Mouse (Mus musculus) neural tube, embryonic 12.5 days (tissue): ENCODE data around the gene Myh14. TPM values are rescaled to one million over a fixed set of nuclear protein-coding genes. Genes with fewer than 3 reads are reported as not detected.

Experiments used
- ATAC-seq: fragments of 200-750 bp; cut with Nextera tagmentation; 2 replicates; pipeline ENCODE4 v1.8.0; 2017; ENCODE audit warnings: low read depth, mild to moderate bottlenecking, moderate TSS enrichment, moderate library complexity; ENCODE audit not compliant: low FRiP score
- H3K27ac ChIP-seq: fragments of 300-500 bp; sonication (generic); 2 replicates; pipeline ENCODE4 v1.5.1; 2016
- H3K27me3 ChIP-seq: fragments of 300-500 bp; sonication (generic); replicated peaks from 2 replicates; pipeline ENCODE4 v1.6.1; 2016; ENCODE audit warnings: mild to moderate bottlenecking
- H3K36me3 ChIP-seq: fragments of 300-500 bp; sonication (generic); 2 replicates; pipeline ENCODE4 v1.6.1; 2016; ENCODE audit warnings: mild to moderate bottlenecking
- H3K4me1 ChIP-seq: fragments of 300-500 bp; sonication (generic); 2 replicates; pipeline ENCODE4 v1.6.1; 2016
- H3K4me2 ChIP-seq: fragments of 300-500 bp; sonication (generic); replicated peaks from 2 replicates; pipeline ENCODE4 v1.6.1; 2016; ENCODE audit warnings: mild to moderate bottlenecking
- H3K4me3 ChIP-seq: fragments of 300-500 bp; sonication (generic); 2 replicates; pipeline ENCODE4 v1.5.1; 2016
- H3K9ac ChIP-seq: fragments of 300-500 bp; sonication (generic); 2 replicates; pipeline ENCODE4 v1.6.1; 2016; ENCODE audit warnings: mild to moderate bottlenecking
- H3K9me3 ChIP-seq: fragments of 300-500 bp; sonication (generic); 2 replicates; pipeline ENCODE4 v1.6.1; 2016; ENCODE audit warnings: mild to moderate bottlenecking
- WGBS: fragments of 180-500 bp; shearing (Covaris S2); methylation state at CpG from one replicate; pipeline ENCODE4 v1.1.7; 2016; 5-methylcytosine and 5-hydroxymethylcytosine counted together
- polyA plus RNA-seq: library from polyadenylated mRNA; unstranded; fragments of >200 nt; fragmentation: Nextera tagmentation; extraction: Ambion mirVana; gene quantifications from 2 replicates; pipeline ENCODE4 v1.2.1, GENCODE M21; 2016

Myh14 gene
- polyA plus RNA-seq, 1 experiment from 2014 or later: 2.5 TPM

- H3K27ac ChIP-seq: no peak overlapping the region
- peak overlapping the region; percentile 51 for H3K9ac ChIP-seq
- peak overlapping the region; percentile 31 for H3K4me3 ChIP-seq
- H3K27me3 ChIP-seq: peaks cover 30% of the 10 kb centered on the region
- H3K36me3 ChIP-seq: peaks cover 6% of the 10 kb centered on the region; the same call in 1 of the 2 replicates
- ATAC-seq: no peak
- H3K9me3 ChIP-seq: no peaks in the 10 kb centered on the region
- H3K4me1 ChIP-seq: peaks cover 45% of the 10 kb centered on the region
- H3K4me2 ChIP-seq: peak overlapping the region; percentile 99
- 66% methylated on average over 6 of the region's 6 CpGs for WGBS
These were observed 76.4 kb downstream of the Myh14 start for GRCm38 (mm10) chr7:44594291-44594690.

GRCm38 (mm10) chr7:44593775-44594174 lies 76.9 kb downstream of the Myh14 start:
- peak overlapping the region; percentile 31 for H3K4me3 ChIP-seq
- ATAC-seq: peak; percentile 45
- H3K4me1 ChIP-seq: peaks cover 47% of the 10 kb centered on the region
- no peaks in the 10 kb centered on the region for H3K9me3 ChIP-seq
- under 1% methylated on average over 22 of the region's 22 CpGs for WGBS
- no peak overlapping the region; the same call in 1 of the 2 replicates for H3K27ac ChIP-seq
- peaks cover 6% of the 10 kb centered on the region; the same call in 1 of the 2 replicates for H3K36me3 ChIP-seq
- peaks cover 33% of the 10 kb centered on the region for H3K27me3 ChIP-seq
- peak overlapping the region; percentile 99 for H3K4me2 ChIP-seq
- peak overlapping the region; percentile 51 for H3K9ac ChIP-seq

GRCm38 (mm10) chr7:44593051-44593450 lies 77.6 kb downstream of the Myh14 start:
- Histone ChIP-seq H3K27ac (no peak overlapping the region), H3K4me1 (peaks cover 54% of the 10 kb centered on the region), H3K9ac (no peak overlapping the region), H3K9me3 (no peaks in the 10 kb centered on the region), H3K4me3 (0 out of 2 replicates have a peak overlapping the region, but pooled peaks have one; percentile 7), H3K4me2 (peak overlapping the region; percentile 99), H3K36me3 (peaks cover 6% of the 10 kb centered on the region; the same call in 1 of the 2 replicates), H3K27me3 (peaks cover 40% of the 10 kb centered on the region)
- 2% methylated on average over 15 of the region's 15 CpGs for WGBS
- no peak for ATAC-seq

GRCm38 (mm10) chr7:44591348-44592116 lies 79.1 kb downstream of the Myh14 start:
- peak overlapping the region; percentile 67 for H3K4me3 ChIP-seq
- WGBS: under 1% methylated on average over 60 of the region's 60 CpGs
- ATAC-seq: no peak
- peak overlapping the region; percentile 99 for H3K4me2 ChIP-seq
- peaks cover 65% of the 10 kb centered on the region for H3K4me1 ChIP-seq
- H3K36me3 ChIP-seq: peaks cover 6% of the 10 kb centered on the region; the same call in 1 of the 2 replicates
- peaks cover 50% of the 10 kb centered on the region for H3K27me3 ChIP-seq
- no peaks in the 10 kb centered on the region for H3K9me3 ChIP-seq
- peak overlapping the region; percentile 84 for H3K9ac ChIP-seq
- no peak overlapping the region for H3K27ac ChIP-seq

- peaks cover 65% of the 10 kb centered on the region for H3K4me1 ChIP-seq
- H3K4me2 ChIP-seq: peak within 1 kb of the TSS; percentile 99
- H3K9me3 ChIP-seq: no peaks in the 10 kb centered on the region
- under 1% methylated on average over 80 of the region's 80 CpGs for WGBS
- H3K27ac ChIP-seq: peak within 1 kb of the TSS; percentile 57
- H3K27me3 ChIP-seq: peaks cover 50% of the 10 kb centered on the region
- peak within 1 kb of the TSS; percentile 67 for H3K4me3 ChIP-seq
- H3K9ac ChIP-seq: peak within 1 kb of the TSS; percentile 84
- peaks cover 2% of the 10 kb centered on the region; the same call in 1 of the 2 replicates for H3K36me3 ChIP-seq
- ATAC-seq: peak; percentile 90
These were observed 80.0 kb downstream of the Myh14 start, which contains the start of gene Kcnc3 for GRCm38 (mm10) chr7:44590402-44591347. TSS of gene Kcnc3 (plus strand) at chr7:44590664.

- Histone ChIP-seq H3K36me3 (no peaks in the 10 kb centered on the region), H3K4me1 (peaks cover 65% of the 10 kb centered on the region), H3K27ac (0 out of 2 replicates have a peak overlapping the region, but pooled peaks have one; percentile 5), H3K9ac (0 out of 2 replicates have a peak overlapping the region, but pooled peaks have one; percentile 17), H3K4me2 (peak overlapping the region; percentile 99), H3K4me3 (peak overlapping the region; percentile 67), H3K9me3 (no peaks in the 10 kb centered on the region), H3K27me3 (peaks cover 50% of the 10 kb centered on the region)
- 1% methylated on average over 13 of the region's 13 CpGs for WGBS
- ATAC-seq: no peak
These were observed 80.7 kb downstream of the Myh14 start for GRCm38 (mm10) chr7:44589946-44590345.

DNA sequence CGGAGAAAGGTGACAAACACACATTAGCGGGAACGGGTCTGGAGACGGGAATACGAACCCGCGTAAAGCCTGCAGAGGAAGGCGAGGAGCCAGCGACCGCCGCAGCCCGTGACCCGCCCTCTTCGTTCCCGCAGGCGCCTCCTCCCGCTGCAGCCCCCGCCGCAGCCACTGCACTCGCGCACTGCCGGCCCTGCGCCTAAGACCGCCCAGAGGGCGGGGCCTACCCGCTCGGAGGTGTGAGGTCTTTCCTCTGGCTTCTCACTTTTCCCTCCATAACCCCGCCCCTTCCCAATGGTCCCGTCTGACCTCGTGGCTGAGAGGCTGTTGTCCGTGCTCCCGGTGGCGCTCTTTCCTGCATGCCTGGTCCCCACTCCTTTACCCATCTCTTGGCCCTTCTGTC lies 81.5 kb downstream of the Myh14 start:
- Histone ChIP-seq H3K4me2 (peak overlapping the region; percentile 99), H3K27me3 (peaks cover 50% of the 10 kb centered on the region), H3K36me3 (no peaks in the 10 kb centered on the region), H3K9ac (peak overlapping the region; percentile 52), H3K4me1 (peaks cover 62% of the 10 kb centered on the region), H3K4me3 (peak overlapping the region; percentile 38), H3K27ac (no peak overlapping the region), H3K9me3 (no peaks in the 10 kb centered on the region)
- under 1% methylated on average over 32 of the region's 33 CpGs for WGBS
- ATAC-seq: peak; percentile 8; the same call in 1 of the 2 replicates

DNA sequence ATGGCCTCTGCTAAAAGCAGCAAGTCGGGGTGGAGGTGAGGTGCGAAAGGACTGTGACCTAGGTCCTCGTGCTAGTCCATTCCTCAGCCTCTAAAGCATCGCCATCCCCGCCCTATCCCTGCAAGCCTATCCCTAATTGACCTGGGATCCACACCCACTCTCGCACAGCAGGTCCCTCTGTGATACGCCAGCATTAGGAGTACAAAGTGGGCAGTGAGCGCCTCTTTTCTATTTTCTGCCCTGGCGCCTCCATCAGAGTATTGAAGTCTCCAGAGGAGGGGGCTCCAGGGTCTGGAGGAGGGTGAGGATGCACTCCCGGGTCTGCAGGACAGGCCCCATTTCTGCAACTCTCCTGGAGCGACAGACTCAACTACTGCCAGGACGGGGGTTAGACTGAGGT lies 82.3 kb downstream of the Myh14 start:
- 7% methylated on average over 12 of the region's 12 CpGs for WGBS
- Histone ChIP-seq H3K9me3 (no peaks in the 10 kb centered on the region), H3K27ac (no peak overlapping the region), H3K9ac (peak overlapping the region; percentile 52), H3K4me3 (peak overlapping the region; percentile 38), H3K36me3 (no peaks in the 10 kb centered on the region), H3K4me2 (peak overlapping the region; percentile 99), H3K27me3 (peaks cover 44% of the 10 kb centered on the region), H3K4me1 (peaks cover 55% of the 10 kb centered on the region)
- no peak for ATAC-seq

GRCm38 (mm10) chr7:44587676-44588075 lies 83.0 kb downstream of the Myh14 start:
- H3K9me3 ChIP-seq: no peaks in the 10 kb centered on the region
- H3K27ac ChIP-seq: no peak overlapping the region
- H3K9ac ChIP-seq: no peak overlapping the region
- H3K4me2 ChIP-seq: peak overlapping the region; percentile 99
- WGBS: 47% methylated on average over 6 of the region's 6 CpGs
- no peak for ATAC-seq
- peaks cover 38% of the 10 kb centered on the region for H3K27me3 ChIP-seq
- peak overlapping the region; percentile 19; the same call in 1 of the 2 replicates for H3K4me3 ChIP-seq
- peaks cover 48% of the 10 kb centered on the region for H3K4me1 ChIP-seq
- no peaks in the 10 kb centered on the region for H3K36me3 ChIP-seq

- peak overlapping the region; percentile 19 for H3K4me3 ChIP-seq
- peak overlapping the region; percentile 99 for H3K4me2 ChIP-seq
- no peaks in the 10 kb centered on the region for H3K36me3 ChIP-seq
- no peaks in the 10 kb centered on the region for H3K9me3 ChIP-seq
- peak overlapping the region; percentile 27; the same call in 1 of the 2 replicates for H3K9ac ChIP-seq
- no peak overlapping the region for H3K27ac ChIP-seq
- 1% methylated on average over 18 of the region's 18 CpGs for WGBS
- peaks cover 30% of the 10 kb centered on the region for H3K27me3 ChIP-seq
- ATAC-seq: peak; percentile 29; the same call in 1 of the 2 replicates
- peaks cover 41% of the 10 kb centered on the region for H3K4me1 ChIP-seq
These were observed 83.7 kb downstream of the Myh14 start for GRCm38 (mm10) chr7:44586930-44587329.

GRCm38 (mm10) chr7:44586518-44586917 lies 84.1 kb downstream of the Myh14 start:
- H3K4me1 ChIP-seq: peaks cover 37% of the 10 kb centered on the region
- peak overlapping the region; percentile 19 for H3K4me3 ChIP-seq
- H3K27ac ChIP-seq: no peak overlapping the region
- no peaks in the 10 kb centered on the region for H3K36me3 ChIP-seq
- H3K9me3 ChIP-seq: no peaks in the 10 kb centered on the region
- ATAC-seq: no peak
- 10% methylated on average over 19 of the region's 19 CpGs for WGBS
- H3K27me3 ChIP-seq: peaks cover 26% of the 10 kb centered on the region
- peak overlapping the region; percentile 99 for H3K4me2 ChIP-seq
- H3K9ac ChIP-seq: 0 out of 2 replicates have a peak overlapping the region, but pooled peaks have one; percentile 0
